Mouse (Mus musculus) neural tube, embryonic 14.5 days (tissue): ENCODE results near the gene Gm28047. TPM values are rescaled to one million over a fixed set of nuclear protein-coding genes. Genes with fewer than 3 reads are reported as not detected.

Experiments
- ATAC-seq: fragments of 200-750 bp; cut with Nextera tagmentation; 2 replicates; pipeline ENCODE4 v1.8.0; 2017; ENCODE audit warnings: low read depth, mild to moderate bottlenecking, moderate TSS enrichment, moderate library complexity
- H3K27ac ChIP-seq: fragments of 300-500 bp; sonication (generic); 2 replicates; pipeline ENCODE4 v1.5.1; 2014; ENCODE audit warnings: low read depth, mild to moderate bottlenecking, control low read depth, low read length, moderate library complexity, mixed read lengths
- H3K27me3 ChIP-seq: fragments of 300-500 bp; sonication (generic); 2 replicates; pipeline ENCODE4 v1.6.1; 2014; ENCODE audit warnings: low read length; ENCODE audit not compliant: control insufficient read depth, insufficient read depth
- H3K36me3 ChIP-seq: fragments of 300-500 bp; sonication (generic); 2 replicates; pipeline ENCODE4 v1.6.1; 2014; ENCODE audit warnings: low read length, mixed read lengths; ENCODE audit not compliant: control insufficient read depth, insufficient read depth
- H3K4me1 ChIP-seq: fragments of 300-500 bp; sonication (generic); 2 replicates; pipeline ENCODE4 v1.6.1; 2014; ENCODE audit warnings: low read length; ENCODE audit not compliant: control insufficient read depth, insufficient read depth
- H3K4me2 ChIP-seq: fragments of 300-500 bp; sonication (generic); 2 replicates; pipeline ENCODE4 v1.6.1; 2014; ENCODE audit warnings: mild to moderate bottlenecking, low read depth, low read length, control low read depth
- H3K4me3 ChIP-seq: fragments of 300-500 bp; sonication (generic); 2 replicates; pipeline ENCODE4 v1.5.1; 2014; ENCODE audit warnings: low read depth, low read length, control low read depth, mixed read lengths
- H3K9ac ChIP-seq: fragments of 300-500 bp; sonication (generic); replicated peaks from 2 replicates; pipeline ENCODE4 v1.6.1; 2014; ENCODE audit warnings: low read depth, mild to moderate bottlenecking, control low read depth, low read length, mixed read lengths
- H3K9me3 ChIP-seq: fragments of 300-500 bp; sonication (generic); 2 replicates; pipeline ENCODE4 v1.6.1; 2016; ENCODE audit warnings: low read length; ENCODE audit not compliant: control insufficient read depth
- WGBS: fragments of 180-500 bp; shearing (Covaris S2); extraction: QIAGEN DNeasy Blood & Tissue Kit; methylation state at CpG from one replicate; pipeline ENCODE4 v1.1.7; 2014; 5-methylcytosine and 5-hydroxymethylcytosine counted together
- microRNA counts: library from miRNA; unstranded; fragments of <30 nt; microRNA quantifications from one replicate; lab custom pipeline; 2016
- microRNA-seq: library from miRNA; unstranded; fragments of <30 nt; microRNA quantifications from one replicate; pipeline ENCODE4, GENCODE M21; 2016
- polyA plus RNA-seq: library from polyadenylated mRNA; unstranded; fragments of >200 nt; fragmentation: Nextera tagmentation; extraction: Ambion mirVana; gene quantifications from 2 replicates; pipeline ENCODE4 v1.2.1, GENCODE M21; 2014

The Gm28047 gene
- polyA plus RNA-seq, 1 experiment from 2014 or later: not detected

GRCm38 (mm10) chr15:102487664-102488063 lies 137.2 kb downstream of the Gm28047 start:
- 78% methylated on average over 1 of the region's 1 CpGs for WGBS
- Histone ChIP-seq H3K4me1 (no peaks in the 10 kb centered on the region), H3K4me3 (no peak overlapping the region), H3K27ac (no peak overlapping the region), H3K9me3 (no peaks in the 10 kb centered on the region), H3K36me3 (peaks cover 82% of the 10 kb centered on the region), H3K9ac (no peak overlapping the region), H3K4me2 (no peak overlapping the region), H3K27me3 (no peaks in the 10 kb centered on the region)
- ATAC-seq: no peak

- ATAC-seq: no peak
- no peaks in the 10 kb centered on the region for H3K4me1 ChIP-seq
- 92% methylated on average over 12 of the region's 12 CpGs for WGBS
- no peak overlapping the region for H3K4me3 ChIP-seq
- no peaks in the 10 kb centered on the region for H3K27me3 ChIP-seq
- no peaks in the 10 kb centered on the region for H3K9me3 ChIP-seq
- H3K36me3 ChIP-seq: peaks cover 87% of the 10 kb centered on the region
- H3K9ac ChIP-seq: no peak overlapping the region
- no peak overlapping the region for H3K4me2 ChIP-seq
- H3K27ac ChIP-seq: no peak overlapping the region
Measured at GRCm38 (mm10) chr15:102485853-102486252, 139.0 kb downstream of the Gm28047 start.

- no peak overlapping the region for H3K27ac ChIP-seq
- no peak overlapping the region for H3K9ac ChIP-seq
- peaks cover 78% of the 10 kb centered on the region for H3K36me3 ChIP-seq
- H3K4me3 ChIP-seq: no peak overlapping the region
- H3K9me3 ChIP-seq: no peaks in the 10 kb centered on the region
- no peak overlapping the region for H3K4me2 ChIP-seq
- no peak for ATAC-seq
- H3K4me1 ChIP-seq: no peaks in the 10 kb centered on the region
- WGBS: 93% methylated on average over 3 of the region's 3 CpGs
- no peaks in the 10 kb centered on the region for H3K27me3 ChIP-seq
Measured at GRCm38 (mm10) chr15:102483136-102483535, 141.7 kb downstream of the Gm28047 start.

DNA sequence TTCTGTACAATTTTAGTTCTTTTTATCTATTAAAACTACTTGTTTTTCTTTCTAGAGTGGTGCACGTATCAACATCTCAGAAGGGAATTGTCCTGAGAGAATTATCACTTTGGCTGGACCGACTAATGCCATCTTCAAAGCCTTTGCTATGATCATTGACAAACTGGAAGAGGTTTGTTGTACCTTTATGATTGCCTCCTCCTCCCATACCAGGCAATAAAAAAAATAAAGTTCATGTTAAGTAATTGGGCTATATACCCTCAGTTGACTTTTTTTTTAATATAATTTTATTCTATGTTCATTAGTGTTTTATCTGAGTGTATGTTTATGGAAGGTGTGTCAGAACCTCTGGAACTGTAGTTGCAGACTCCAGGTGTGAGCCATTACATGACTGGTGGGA lies 150.3 kb downstream of the Gm28047 start:
- Histone ChIP-seq H3K27ac (no peak overlapping the region), H3K36me3 (peaks cover 45% of the 10 kb centered on the region), H3K4me3 (no peak overlapping the region), H3K4me2 (no peak overlapping the region), H3K27me3 (no peaks in the 10 kb centered on the region), H3K9me3 (no peaks in the 10 kb centered on the region), H3K9ac (no peak overlapping the region), H3K4me1 (peaks cover 6% of the 10 kb centered on the region)
- ATAC-seq: no peak
- WGBS: 94% methylated on average over 2 of the region's 2 CpGs

MicroRNA genes within 50 kb of the gene (microRNA counts, 519-probe panel; counts per million panel counts)
- not detected for microRNA mmu-miR-688 (lab: Ali Mortazavi, UCI)

Small RNA genes within 50 kb of the gene (microRNA-seq; reads per million reads assigned to microRNA genes)
- not detected for gene Mir688

Other genes starting within 250 kb of the Gm28047 start
- 5.3 and 6.3 TPM in 2 replicates for gene Sp1, start 218.9 kb downstream of the Gm28047 start, polyA plus RNA-seq
- gene Amhr2, start 179.7 kb downstream of the Gm28047 start, polyA plus RNA-seq: 0.22 and 0.82 TPM in 2 replicates
- gene Prr13, start 166.0 kb downstream of the Gm28047 start, polyA plus RNA-seq: 85.8 and 104 TPM in 2 replicates
- 159 and 160 TPM in 2 replicates for gene Pcbp2, start 154.5 kb downstream of the Gm28047 start, polyA plus RNA-seq
- gene Gm10337, start 121.3 kb downstream of the Gm28047 start, polyA plus RNA-seq: 8.5 TPM in 1 of 2 replicates, not detected in the other
- 44.8 and 48.8 TPM in 2 replicates for gene Map3k12, start 108.0 kb downstream of the Gm28047 start, polyA plus RNA-seq
- gene Tarbp2, start 106.9 kb downstream of the Gm28047 start, polyA plus RNA-seq: 86.4 and 87.7 TPM in 2 replicates
- 16.0 and 23.9 TPM in 2 replicates for gene Npff, start 100.1 kb downstream of the Gm28047 start, polyA plus RNA-seq
- 13.3 and 16.2 TPM in 2 replicates for gene Atf7, start 397 bp upstream of the Gm28047 start, polyA plus RNA-seq
- 44.6 and 47.5 TPM in 2 replicates for gene Atp5g2, start 47.3 kb upstream of the Gm28047 start, polyA plus RNA-seq
- gene Calcoco1, start 97.1 kb upstream of the Gm28047 start, polyA plus RNA-seq: 23.5 and 29.3 TPM in 2 replicates